Mouse (Mus musculus) limb, embryonic 12.5 days (tissue): ENCODE measurements around the gene Plek. TPM values are rescaled to one million over a fixed set of nuclear protein-coding genes. Genes with fewer than 3 reads are reported as not detected.
"Not testable (repeated sequence)": the region's sequence is repeated elsewhere in the genome, so short reads cannot be mapped to it uniquely, and the experiment has no call there.

Source experiments
- ATAC-seq: fragments of 200-750 bp; cut with Nextera tagmentation; 2 replicates; pipeline ENCODE4 v1.8.0; 2017; ENCODE audit warnings: low read depth, moderate TSS enrichment; ENCODE audit not compliant: insufficient number of reproducible peaks, insufficient read depth, low FRiP score, low TSS enrichment
- H3K27ac ChIP-seq: fragments of 300-500 bp; sonication (generic); 2 replicates; pipeline ENCODE4 v1.5.1; 2016; ENCODE audit warnings: mild to moderate bottlenecking, moderate library complexity
- H3K27me3 ChIP-seq: fragments of 300-500 bp; sonication (generic); 2 replicates; pipeline ENCODE4 v1.6.1; 2016; ENCODE audit warnings: mild to moderate bottlenecking, moderate library complexity
- H3K36me3 ChIP-seq: fragments of 300-500 bp; sonication (generic); 2 replicates; pipeline ENCODE4 v1.6.1; 2016; ENCODE audit warnings: mild to moderate bottlenecking, moderate library complexity
- H3K4me1 ChIP-seq: fragments of 300-500 bp; sonication (generic); replicated peaks from 2 replicates; pipeline ENCODE4 v1.6.1; 2016
- H3K4me2 ChIP-seq: fragments of 300-500 bp; sonication (generic); 2 replicates; pipeline ENCODE4 v1.6.1; 2016; ENCODE audit warnings: mild to moderate bottlenecking, moderate library complexity
- H3K4me3 ChIP-seq: fragments of 300-500 bp; sonication (generic); replicated peaks from 2 replicates; pipeline ENCODE4 v1.5.1; 2016; ENCODE audit warnings: mild to moderate bottlenecking
- H3K9ac ChIP-seq: fragments of 300-500 bp; sonication (generic); replicated peaks from 2 replicates; pipeline ENCODE4 v1.6.1; 2016; ENCODE audit warnings: mild to moderate bottlenecking, moderate library complexity
- H3K9me3 ChIP-seq: fragments of 300-500 bp; sonication (generic); 2 replicates; pipeline ENCODE4 v1.6.1; 2016; ENCODE audit warnings: mild to moderate bottlenecking, moderate library complexity
- WGBS: fragments of 180-500 bp; shearing (Covaris S2); methylation state at CpG from one replicate; pipeline ENCODE4 v1.1.7; 2016; 5-methylcytosine and 5-hydroxymethylcytosine counted together
- polyA plus RNA-seq: library from polyadenylated mRNA; unstranded; fragments of >200 nt; fragmentation: Nextera tagmentation; extraction: Ambion mirVana; gene quantifications from 2 replicates; pipeline ENCODE4 v1.2.1, GENCODE M21; 2016

The Plek gene
- polyA plus RNA-seq: 3.9 and 4.7 TPM in 2 replicates

DNA sequence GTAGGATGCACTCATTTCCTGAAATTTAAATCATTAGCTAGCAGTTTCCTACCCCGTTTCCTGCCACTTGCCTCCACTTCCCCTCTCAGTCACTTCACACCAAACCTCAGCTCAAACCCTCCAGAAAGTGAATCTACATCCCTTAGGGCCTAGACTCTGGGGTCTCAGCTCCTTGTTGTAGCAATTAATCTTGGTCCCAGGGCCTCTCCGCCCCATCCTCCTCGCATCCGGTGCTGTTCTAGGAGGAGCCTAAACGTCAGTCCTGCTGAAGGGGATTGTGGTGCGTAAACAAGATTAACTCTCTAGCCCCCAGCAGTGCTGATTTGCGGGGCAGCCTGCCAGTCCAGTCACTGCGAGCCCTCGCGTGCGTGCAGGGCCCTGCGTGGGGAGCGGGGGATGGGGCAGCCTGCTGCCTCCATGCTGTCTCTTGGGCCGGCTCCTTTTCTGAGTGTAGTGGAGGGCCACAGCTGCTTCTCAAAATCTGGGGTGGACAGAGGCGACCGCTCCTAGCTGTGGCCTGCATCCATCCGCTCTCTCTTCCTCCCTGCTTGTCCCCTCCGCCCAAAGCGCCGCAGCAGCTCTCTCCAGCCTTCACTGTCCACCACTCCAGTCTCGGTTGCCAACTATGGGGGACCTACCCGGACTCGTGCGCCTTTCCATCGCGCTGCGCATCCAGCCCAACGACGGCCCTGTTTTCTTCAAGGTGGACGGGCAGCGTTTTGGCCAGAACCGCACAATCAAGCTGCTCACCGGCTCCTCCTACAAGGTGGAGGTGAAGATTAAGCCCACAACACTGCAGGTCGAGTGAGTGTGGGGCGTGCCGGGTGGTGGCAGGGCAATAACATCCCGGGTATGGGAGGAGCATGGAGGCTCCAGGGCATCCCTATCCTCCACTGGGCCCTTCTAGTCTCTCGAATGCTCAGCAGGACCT is at the start of gene Plek, which contains the start of gene Cnrip1:
Plek (minus strand) TSS at position 837 of the 931 bp plus-strand sequence.
Cnrip1 (plus strand) TSS at position 42 of the 931 bp plus-strand sequence.
- Histone ChIP-seq H3K9ac (peak within 1 kb of the TSS; percentile 57), H3K36me3 (no peaks in the 10 kb centered on the region), H3K4me1 (peaks cover 8% of the 10 kb centered on the region), H3K4me3 (peak within 1 kb of the TSS; percentile 49), H3K9me3 (no peaks in the 10 kb centered on the region), H3K27ac (no peak within 1 kb of the TSS), H3K27me3 (no peaks in the 10 kb centered on the region; the same call in 1 of the 2 replicates), H3K4me2 (peak within 1 kb of the TSS; percentile 84)
- WGBS: under 1% methylated on average over 38 of the region's 38 CpGs
- peak; percentile 75 for ATAC-seq

DNA sequence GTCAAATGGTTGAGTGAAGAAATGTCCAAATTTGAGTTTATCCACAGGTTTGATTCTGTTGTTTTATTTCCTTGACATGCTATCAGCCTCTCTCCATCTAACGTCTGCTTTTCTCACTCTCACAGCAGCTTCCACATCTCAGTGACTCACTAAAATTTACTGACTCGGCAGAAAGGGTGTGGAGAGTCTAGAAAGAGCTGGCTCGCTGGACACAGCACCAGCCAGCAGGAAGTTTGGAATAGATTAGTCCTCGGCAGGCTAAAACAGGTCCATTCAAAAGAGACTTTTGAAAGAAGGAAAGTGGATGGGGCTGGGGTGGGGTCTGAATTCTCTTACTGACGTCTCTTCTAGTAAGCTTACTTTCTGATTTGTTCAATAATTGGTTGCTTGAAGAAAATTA is 33.9 kb upstream of the Plek start:
- Histone ChIP-seq H3K9me3 (no peaks in the 10 kb centered on the region), H3K9ac (no peak overlapping the region), H3K27me3 (no peaks in the 10 kb centered on the region), H3K27ac (no peak overlapping the region), H3K36me3 (no peaks in the 10 kb centered on the region), H3K4me3 (no peak overlapping the region), H3K4me2 (no peak overlapping the region), H3K4me1 (peaks cover 20% of the 10 kb centered on the region)
- WGBS: 13% methylated on average over 5 of the region's 5 CpGs
- ATAC-seq: no peak

- no peak overlapping the region for H3K4me2 ChIP-seq
- no peak overlapping the region for H3K9ac ChIP-seq
- H3K4me3 ChIP-seq: no peak overlapping the region
- WGBS: 38% methylated on average over 1 of the region's 1 CpGs
- no peaks in the 10 kb centered on the region for H3K27me3 ChIP-seq
- peaks cover 20% of the 10 kb centered on the region for H3K4me1 ChIP-seq
- no peak overlapping the region for H3K27ac ChIP-seq
- no peak for ATAC-seq
- H3K9me3 ChIP-seq: no peaks in the 10 kb centered on the region
- no peaks in the 10 kb centered on the region for H3K36me3 ChIP-seq
Observed at GRCm38 (mm10) chr11:17083866-17084265, 31.7 kb upstream of the Plek start.

GRCm38 (mm10) chr11:17083455-17083854 is 31.3 kb upstream of the Plek start:
- no peak overlapping the region for H3K9ac ChIP-seq
- H3K27me3 ChIP-seq: no peaks in the 10 kb centered on the region
- peaks cover 20% of the 10 kb centered on the region for H3K4me1 ChIP-seq
- no peak overlapping the region for H3K4me2 ChIP-seq
- no peaks in the 10 kb centered on the region for H3K9me3 ChIP-seq
- no peak overlapping the region for H3K4me3 ChIP-seq
- no peak overlapping the region for H3K27ac ChIP-seq
- H3K36me3 ChIP-seq: no peaks in the 10 kb centered on the region
- WGBS: 84% methylated on average over 3 of the region's 3 CpGs
- no peak for ATAC-seq

DNA sequence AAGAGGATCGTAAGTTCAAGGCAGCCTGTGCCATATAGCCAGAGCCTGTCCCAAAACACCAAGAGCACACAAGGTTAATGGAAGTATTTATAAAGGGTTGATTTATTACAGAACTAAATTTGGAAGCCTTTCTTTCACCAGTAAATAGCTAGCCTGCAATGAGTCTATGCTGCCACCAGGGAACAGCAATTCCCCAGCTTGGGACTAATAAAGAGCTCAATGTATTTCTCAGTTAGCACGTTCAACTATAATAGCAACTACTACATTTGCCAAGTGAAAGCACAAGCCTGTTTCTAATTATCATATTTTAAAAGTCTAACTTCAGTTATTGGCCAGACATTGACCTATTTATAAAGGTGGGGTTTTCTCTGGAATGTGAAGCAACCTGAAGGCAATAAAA is 30.8 kb upstream of the Plek start:
- no peak overlapping the region for H3K9ac ChIP-seq
- H3K4me2 ChIP-seq: no peak overlapping the region
- no peaks in the 10 kb centered on the region for H3K36me3 ChIP-seq
- H3K9me3 ChIP-seq: no peaks in the 10 kb centered on the region
- peak; percentile 73; the same call in 1 of the 2 replicates for ATAC-seq
- no peaks in the 10 kb centered on the region for H3K27me3 ChIP-seq
- WGBS: 26% methylated on average over 2 of the region's 2 CpGs
- peaks cover 20% of the 10 kb centered on the region for H3K4me1 ChIP-seq
- H3K27ac ChIP-seq: no peak overlapping the region
- H3K4me3 ChIP-seq: no peak overlapping the region

DNA sequence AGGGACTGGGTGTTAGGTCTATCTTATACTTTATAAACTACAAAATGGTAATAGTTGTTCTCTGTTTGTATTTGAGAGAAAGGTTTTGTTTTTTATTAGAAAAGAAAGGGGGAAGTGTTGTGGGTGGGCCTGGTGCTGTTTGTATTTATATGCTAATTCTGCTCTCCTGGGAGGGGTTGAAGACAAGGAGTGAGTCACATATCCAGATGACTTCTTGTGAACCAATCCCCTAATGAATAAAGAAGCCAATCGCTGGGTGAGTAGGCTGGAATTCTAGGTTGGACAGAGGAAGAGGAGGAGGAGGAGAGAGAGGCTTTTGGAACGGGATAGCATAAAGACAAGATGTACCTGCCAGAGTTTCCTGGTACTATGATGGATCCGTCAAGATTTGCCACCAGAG is 29.9 kb upstream of the Plek start:
- no peak for ATAC-seq
- no peak overlapping the region for H3K4me2 ChIP-seq
- no peak overlapping the region for H3K27ac ChIP-seq
- peaks cover 20% of the 10 kb centered on the region for H3K4me1 ChIP-seq
- no peaks in the 10 kb centered on the region for H3K9me3 ChIP-seq
- WGBS: 63% methylated on average over 3 of the region's 3 CpGs
- no peak overlapping the region for H3K9ac ChIP-seq
- no peak overlapping the region for H3K4me3 ChIP-seq
- H3K36me3 ChIP-seq: no peaks in the 10 kb centered on the region
- no peaks in the 10 kb centered on the region for H3K27me3 ChIP-seq

DNA sequence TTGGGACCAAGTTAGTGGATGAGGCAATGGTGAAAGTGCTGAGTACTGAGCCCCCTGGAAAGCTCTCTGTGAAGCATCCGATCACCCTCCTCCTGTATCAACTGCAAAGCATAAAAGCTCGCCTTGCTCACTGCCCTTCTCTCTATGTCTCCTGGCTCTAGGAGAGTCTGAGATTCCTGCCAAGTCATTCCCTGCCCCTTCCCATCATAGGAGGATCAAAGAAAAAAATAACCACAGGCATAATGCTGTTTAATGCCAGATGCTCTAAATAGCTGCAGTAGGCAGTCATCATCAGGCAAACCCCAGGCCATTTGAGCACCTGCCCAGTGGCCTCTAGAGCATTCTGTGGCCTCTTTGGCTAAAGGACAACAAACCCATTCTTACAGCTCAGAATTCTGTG is 23.5 kb upstream of the Plek start:
- H3K9ac ChIP-seq: no peak overlapping the region
- no peak overlapping the region for H3K4me3 ChIP-seq
- H3K27ac ChIP-seq: no peak overlapping the region
- ATAC-seq: no peak
- H3K9me3 ChIP-seq: no peaks in the 10 kb centered on the region
- H3K4me2 ChIP-seq: no peak overlapping the region
- no peaks in the 10 kb centered on the region for H3K36me3 ChIP-seq
- no peaks in the 10 kb centered on the region for H3K4me1 ChIP-seq
- 83% methylated on average over 2 of the region's 2 CpGs for WGBS
- H3K27me3 ChIP-seq: no peaks in the 10 kb centered on the region; the same call in 1 of the 2 replicates

- H3K27ac ChIP-seq, H3K4me2 ChIP-seq, H3K9me3 ChIP-seq, H3K36me3 ChIP-seq, H3K4me3 ChIP-seq, H3K27me3 ChIP-seq, H3K9ac ChIP-seq, ATAC-seq, H3K4me1 ChIP-seq: not testable (repeated sequence)
- WGBS: 92% methylated on average over 2 of the region's 2 CpGs
Observed at GRCm38 (mm10) chr11:17069360-17069759, 17.2 kb upstream of the Plek start.

DNA sequence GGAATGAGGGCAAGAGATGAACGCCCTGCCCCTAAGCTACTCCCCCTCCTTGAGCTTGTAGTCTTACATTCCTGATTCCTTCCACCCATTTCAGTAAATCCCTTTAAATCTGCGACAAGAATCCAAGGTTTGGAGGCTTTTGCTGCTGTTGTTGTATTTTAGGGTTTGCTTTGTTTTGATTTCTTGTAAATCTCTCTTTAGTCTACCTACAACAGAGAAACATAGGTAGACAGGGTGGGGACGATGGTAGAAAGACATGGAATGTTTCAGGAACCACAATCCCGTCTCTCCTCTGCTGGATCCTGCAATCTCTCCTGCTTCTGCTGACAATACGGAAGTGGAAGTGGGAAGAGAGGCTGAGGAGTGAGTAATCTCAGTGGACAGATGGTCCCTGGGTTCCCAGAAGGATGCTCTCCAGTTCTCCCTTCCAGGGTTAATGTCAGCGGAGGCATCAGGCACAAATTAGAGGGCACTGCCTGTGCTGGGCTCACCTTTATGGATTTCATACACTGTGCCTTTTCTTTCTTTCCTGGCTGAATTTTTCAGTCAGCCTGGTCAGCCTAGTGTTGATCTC is 382 bp upstream of the Plek start:
- peak overlapping the region; percentile 49 for H3K4me3 ChIP-seq
- no peaks in the 10 kb centered on the region for H3K36me3 ChIP-seq
- peaks cover 8% of the 10 kb centered on the region for H3K4me1 ChIP-seq
- no peaks in the 10 kb centered on the region for H3K9me3 ChIP-seq
- 15% methylated on average over 6 of the region's 6 CpGs for WGBS
- no peaks in the 10 kb centered on the region; the same call in 1 of the 2 replicates for H3K27me3 ChIP-seq
- peak overlapping the region; percentile 57 for H3K9ac ChIP-seq
- no peak for ATAC-seq
- no peak overlapping the region for H3K27ac ChIP-seq
- H3K4me2 ChIP-seq: peak overlapping the region; percentile 84

DNA sequence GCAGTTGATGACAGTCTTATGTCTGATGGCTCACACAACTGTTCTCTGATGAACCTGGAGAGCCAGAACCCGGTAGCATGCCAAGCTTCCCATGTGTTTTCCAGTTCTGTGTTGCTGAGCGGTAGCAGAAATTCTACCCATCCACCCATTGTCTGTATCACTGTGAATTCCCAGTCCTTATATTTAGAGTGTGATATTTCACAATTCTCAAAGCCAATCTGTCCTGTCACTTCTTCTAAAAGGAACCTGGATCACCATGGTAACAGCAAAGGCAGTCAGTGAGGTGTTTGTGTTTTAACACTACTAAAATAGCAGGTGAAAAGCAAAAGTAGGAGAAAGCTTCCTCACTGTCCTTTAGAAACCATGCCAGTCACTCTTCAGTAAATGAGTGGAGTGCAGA is 6.4 kb downstream of the Plek start:
- 84% methylated on average over 2 of the region's 2 CpGs for WGBS
- Histone ChIP-seq H3K4me2 (no peak overlapping the region), H3K36me3 (no peaks in the 10 kb centered on the region), H3K9me3 (no peaks in the 10 kb centered on the region), H3K27me3 (no peaks in the 10 kb centered on the region), H3K27ac (no peak overlapping the region), H3K4me1 (no peaks in the 10 kb centered on the region), H3K4me3 (no peak overlapping the region), H3K9ac (no peak overlapping the region)
- no peak for ATAC-seq

GRCm38 (mm10) chr11:17023984-17024383 is 28.2 kb downstream of the Plek start:
- Histone ChIP-seq H3K4me1 (no peaks in the 10 kb centered on the region), H3K4me2 (no peak overlapping the region), H3K9ac (no peak overlapping the region), H3K27me3 (no peaks in the 10 kb centered on the region), H3K4me3 (no peak overlapping the region), H3K36me3 (no peaks in the 10 kb centered on the region), H3K27ac (no peak overlapping the region), H3K9me3 (peaks cover 5% of the 10 kb centered on the region; the same call in 1 of the 2 replicates)
- ATAC-seq: no peak
- 94% methylated on average over 3 of the region's 3 CpGs for WGBS
